Mouse (Mus musculus): Measurements from ENCODE around the gene Gm47959. TPM values are rescaled to one million over a fixed set of nuclear protein-coding genes. Genes with fewer than 3 reads are reported as not detected.

The Gm47959 gene
- polyA plus RNA-seq, 1 experiment from 2014 or later, result 1.7 TPM

GRCm38 (mm10) chr1:82991062-82991461 lies 9.3 kb upstream of the Gm47959 start:
- no peak overlapping the region for H3K27ac ChIP-seq (replicated peaks)
- H3K9me3 ChIP-seq (replicated peaks), result no peaks in the 10 kb centered on the region
- H3K27me3 ChIP-seq, result no peaks in the 10 kb centered on the region
- H3K36me3 ChIP-seq, result no peaks in the 10 kb centered on the region
- H3K4me1 ChIP-seq, result no peaks in the 10 kb centered on the region
- H3K9ac ChIP-seq, result no peak overlapping the region
- H3K4me3 ChIP-seq (replicated peaks), result no peak overlapping the region
- no peak for ATAC-seq (ENCODE audit: insufficient number of reproducible peaks, low FRiP score, low TSS enrichment, low read depth)
- 67% methylated on average over 4 of the region's 4 CpGs for WGBS
- H3K4me2 ChIP-seq (replicated peaks), result no peak overlapping the region

GRCm38 (mm10) chr1:82991596-82991995 lies 8.8 kb upstream of the Gm47959 start:
- ATAC-seq (ENCODE audit: insufficient number of reproducible peaks, low FRiP score, low TSS enrichment, low read depth), result no peak
- no peak overlapping the region for H3K27ac ChIP-seq (replicated peaks)
- WGBS, result 78% methylated on average over 3 of the region's 3 CpGs

GRCm38 (mm10) chr1:82992093-82992492 lies 8.3 kb upstream of the Gm47959 start:
- ATAC-seq (ENCODE audit: insufficient number of reproducible peaks, low FRiP score, low TSS enrichment, low read depth), result no peak
- no peak overlapping the region for H3K9ac ChIP-seq
- no peaks in the 10 kb centered on the region for H3K4me1 ChIP-seq
- 87% methylated on average over 6 of the region's 6 CpGs for WGBS
- H3K4me3 ChIP-seq (replicated peaks), result no peak overlapping the region
- H3K27ac ChIP-seq (replicated peaks), result no peak overlapping the region
- no peaks in the 10 kb centered on the region for H3K9me3 ChIP-seq (replicated peaks)
- H3K27me3 ChIP-seq, result no peaks in the 10 kb centered on the region
- H3K4me2 ChIP-seq (replicated peaks), result no peak overlapping the region
- H3K36me3 ChIP-seq, result no peaks in the 10 kb centered on the region

More at GRCm38 (mm10) chr1:82991596-82991995, 8.8 kb upstream of the Gm47959 start:
- H3K4me1 ChIP-seq, result no peaks in the 10 kb centered on the region
- H3K4me3 ChIP-seq (replicated peaks), result no peak overlapping the region
- H3K27me3 ChIP-seq, result no peaks in the 10 kb centered on the region
- no peaks in the 10 kb centered on the region for H3K36me3 ChIP-seq
- no peak overlapping the region for H3K4me2 ChIP-seq (replicated peaks)
- H3K9ac ChIP-seq, result no peak overlapping the region
- H3K9me3 ChIP-seq (replicated peaks), result no peaks in the 10 kb centered on the region

- Histone ChIP-seq H3K4me1 (no peaks in the 10 kb centered on the region), H3K27ac (replicated peaks) (no peak overlapping the region), H3K4me3 (replicated peaks) (no peak overlapping the region), H3K9ac (no peak overlapping the region), H3K36me3 (no peaks in the 10 kb centered on the region), H3K9me3 (replicated peaks) (no peaks in the 10 kb centered on the region), H3K27me3 (no peaks in the 10 kb centered on the region), H3K4me2 (replicated peaks) (no peak overlapping the region)
- no peak for ATAC-seq (ENCODE audit: insufficient number of reproducible peaks, low FRiP score, low TSS enrichment, low read depth)
- 78% methylated on average over 3 of the region's 3 CpGs for WGBS
Measured at GRCm38 (mm10) chr1:82993947-82994346, 6.4 kb upstream of the Gm47959 start.

GRCm38 (mm10) chr1:83006218-83007179 lies 6.2 kb downstream of the Gm47959 start:
- Histone ChIP-seq H3K4me3 (replicated peaks) (no peak overlapping the region), H3K27ac (replicated peaks) (no peak overlapping the region), H3K9me3 (replicated peaks) (no peaks in the 10 kb centered on the region), H3K36me3 (no peaks in the 10 kb centered on the region), H3K27me3 (no peaks in the 10 kb centered on the region), H3K4me2 (replicated peaks) (no peak overlapping the region), H3K4me1 (no peaks in the 10 kb centered on the region), H3K9ac (no peak overlapping the region)
- no peak for ATAC-seq (ENCODE audit: insufficient number of reproducible peaks, low FRiP score, low TSS enrichment, low read depth)
- 72% methylated on average over 8 of the region's 8 CpGs for WGBS

- H3K27me3 ChIP-seq, result no peaks in the 10 kb centered on the region
- H3K27ac ChIP-seq (replicated peaks), result no peak overlapping the region
- no peaks in the 10 kb centered on the region for H3K36me3 ChIP-seq
- H3K4me3 ChIP-seq (replicated peaks), result no peak overlapping the region
- 64% methylated on average over 6 of the region's 6 CpGs for WGBS
- no peak for ATAC-seq (ENCODE audit: insufficient number of reproducible peaks, low FRiP score, low TSS enrichment, low read depth)
- H3K9me3 ChIP-seq (replicated peaks), result no peaks in the 10 kb centered on the region
- no peaks in the 10 kb centered on the region for H3K4me1 ChIP-seq
- H3K9ac ChIP-seq, result no peak overlapping the region
- no peak overlapping the region for H3K4me2 ChIP-seq (replicated peaks)
Measured at GRCm38 (mm10) chr1:83007471-83007870, 7.1 kb downstream of the Gm47959 start.

- no peaks in the 10 kb centered on the region for H3K9me3 ChIP-seq (replicated peaks)
- no peak overlapping the region for H3K4me2 ChIP-seq (replicated peaks)
- WGBS, result 84% methylated on average over 3 of the region's 3 CpGs
- H3K27me3 ChIP-seq, result no peaks in the 10 kb centered on the region
- no peak overlapping the region for H3K9ac ChIP-seq
- H3K27ac ChIP-seq (replicated peaks), result no peak overlapping the region
- H3K36me3 ChIP-seq, result no peaks in the 10 kb centered on the region
- H3K4me3 ChIP-seq (replicated peaks), result no peak overlapping the region
- no peaks in the 10 kb centered on the region for H3K4me1 ChIP-seq
- no peak for ATAC-seq (ENCODE audit: insufficient number of reproducible peaks, low FRiP score, low TSS enrichment, low read depth)
Measured at GRCm38 (mm10) chr1:83014477-83014876, 14.1 kb downstream of the Gm47959 start.

GRCm38 (mm10) chr1:83015329-83015879 lies 15.1 kb downstream of the Gm47959 start:
- Histone ChIP-seq H3K27me3 (no peaks in the 10 kb centered on the region), H3K9me3 (replicated peaks) (no peaks in the 10 kb centered on the region), H3K4me2 (replicated peaks) (no peak overlapping the region), H3K4me1 (no peaks in the 10 kb centered on the region), H3K9ac (no peak overlapping the region), H3K36me3 (no peaks in the 10 kb centered on the region), H3K4me3 (replicated peaks) (no peak overlapping the region), H3K27ac (replicated peaks) (no peak overlapping the region)
- no peak for ATAC-seq (ENCODE audit: insufficient number of reproducible peaks, low FRiP score, low TSS enrichment, low read depth)
- 61% methylated on average over 10 of the region's 10 CpGs for WGBS

GRCm38 (mm10) chr1:83016556-83016955 lies 16.2 kb downstream of the Gm47959 start:
- no peak overlapping the region for H3K4me2 ChIP-seq (replicated peaks)
- H3K9ac ChIP-seq, result no peak overlapping the region
- H3K27ac ChIP-seq (replicated peaks), result no peak overlapping the region
- 77% methylated on average over 1 of the region's 1 CpGs for WGBS
- no peak overlapping the region for H3K4me3 ChIP-seq (replicated peaks)
- H3K9me3 ChIP-seq (replicated peaks), result no peaks in the 10 kb centered on the region
- no peaks in the 10 kb centered on the region for H3K36me3 ChIP-seq
- no peak for ATAC-seq (ENCODE audit: insufficient number of reproducible peaks, low FRiP score, low TSS enrichment, low read depth)
- no peaks in the 10 kb centered on the region for H3K27me3 ChIP-seq
- no peaks in the 10 kb centered on the region for H3K4me1 ChIP-seq

- no peak for ATAC-seq (ENCODE audit: insufficient number of reproducible peaks, low FRiP score, low TSS enrichment, low read depth)
- H3K4me3 ChIP-seq (replicated peaks), result no peak overlapping the region
- H3K9me3 ChIP-seq (replicated peaks), result no peaks in the 10 kb centered on the region
- no peak overlapping the region for H3K9ac ChIP-seq
- H3K4me1 ChIP-seq, result no peaks in the 10 kb centered on the region
- H3K27ac ChIP-seq (replicated peaks), result no peak overlapping the region
- no peaks in the 10 kb centered on the region for H3K27me3 ChIP-seq
- WGBS, result 41% methylated on average over 1 of the region's 1 CpGs
- H3K4me2 ChIP-seq (replicated peaks), result no peak overlapping the region
- no peaks in the 10 kb centered on the region for H3K36me3 ChIP-seq
Measured at GRCm38 (mm10) chr1:83031950-83032349, 31.6 kb downstream of the Gm47959 start.

GRCm38 (mm10) chr1:83032508-83032907 lies 32.2 kb downstream of the Gm47959 start:
- Histone ChIP-seq H3K27me3 (no peaks in the 10 kb centered on the region), H3K4me1 (0 out of 2 replicates have a peak, but pooled peaks cover under 1% of the 10 kb centered on the region), H3K9me3 (replicated peaks) (no peaks in the 10 kb centered on the region), H3K4me3 (replicated peaks) (no peak overlapping the region), H3K9ac (no peak overlapping the region), H3K4me2 (replicated peaks) (no peak overlapping the region), H3K27ac (replicated peaks) (no peak overlapping the region), H3K36me3 (no peaks in the 10 kb centered on the region)
- ATAC-seq (ENCODE audit: insufficient number of reproducible peaks, low FRiP score, low TSS enrichment, low read depth), result no peak
- 88% methylated on average over 6 of the region's 6 CpGs for WGBS
